Mouse (Mus musculus): ENCODE data around the gene Elovl2. TPM values are rescaled to one million over a fixed set of nuclear protein-coding genes. Genes with fewer than 3 reads are reported as not detected.
A peak's percentile ranks its signal among the peaks of the same experiment; 100 is the strongest.
"Not testable (repeated sequence)": the region's sequence is repeated elsewhere in the genome, so short reads cannot be mapped to it uniquely, and the experiment has no call there.

Gene Elovl2
- polyA plus RNA-seq, 1 experiment = 2.3 TPM

DNA sequence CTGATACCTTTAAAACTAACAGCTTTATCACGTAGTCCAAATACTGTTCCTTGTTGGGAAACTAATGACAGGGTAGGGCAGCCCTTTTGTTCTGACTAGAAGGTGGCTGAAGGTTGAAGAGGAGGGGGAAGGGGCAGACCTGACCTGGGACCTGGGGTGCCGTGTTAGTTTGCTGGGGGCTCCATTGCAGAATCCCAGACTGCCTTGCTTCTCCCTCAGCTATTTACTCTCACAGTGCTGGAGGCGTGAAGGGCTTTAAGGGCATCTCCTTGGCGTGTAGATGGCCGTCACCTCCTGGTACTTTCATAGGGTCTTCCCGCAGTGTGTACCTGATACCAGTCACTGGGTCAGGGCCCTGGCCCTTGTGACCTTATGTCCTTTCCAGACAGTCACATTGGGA is 31.9 kb upstream of the Elovl2 start:
- 86% methylated on average over 6 of the region's 6 CpGs for WGBS
- no peak overlapping the region for H3K27ac ChIP-seq (ENCODE audit: control insufficient read depth, insufficient read depth, low read depth, low read length, poor library complexity)
- no peak overlapping the region for H3K4me3 ChIP-seq (replicated peaks; ENCODE audit: control insufficient read depth, low read depth, low read length)
- H3K4me1 ChIP-seq (ENCODE audit: control insufficient read depth, insufficient read depth, low read length) = peaks cover 1% of the 10 kb centered on the region; the same call in 1 of the 2 replicates
- TF ChIP-seq POLR2A (IDR thresholded peaks at IDR 0.05; ENCODE audit: borderline replicate concordance, control insufficient read depth, low read depth, low read length) (no peak), CTCF (IDR thresholded peaks at IDR 0.05; ENCODE audit: control insufficient read depth, insufficient read depth, low read length) (no peak)

GRCm38 (mm10) chr13:41251667-41252066 is 31.5 kb upstream of the Elovl2 start:
- Histone ChIP-seq H3K4me1 (ENCODE audit: control insufficient read depth, insufficient read depth, low read length) (peaks cover 1% of the 10 kb centered on the region; the same call in 1 of the 2 replicates), H3K4me3 (replicated peaks; ENCODE audit: control insufficient read depth, low read depth, low read length) (no peak overlapping the region), H3K27ac (ENCODE audit: control insufficient read depth, insufficient read depth, low read depth, low read length, poor library complexity) (no peak overlapping the region)
- 83% methylated on average over 5 of the region's 5 CpGs for WGBS
- TF ChIP-seq CTCF (IDR thresholded peaks at IDR 0.05; ENCODE audit: control insufficient read depth, insufficient read depth, low read length) (no peak), POLR2A (IDR thresholded peaks at IDR 0.05; ENCODE audit: borderline replicate concordance, control insufficient read depth, low read depth, low read length) (no peak)

DNA sequence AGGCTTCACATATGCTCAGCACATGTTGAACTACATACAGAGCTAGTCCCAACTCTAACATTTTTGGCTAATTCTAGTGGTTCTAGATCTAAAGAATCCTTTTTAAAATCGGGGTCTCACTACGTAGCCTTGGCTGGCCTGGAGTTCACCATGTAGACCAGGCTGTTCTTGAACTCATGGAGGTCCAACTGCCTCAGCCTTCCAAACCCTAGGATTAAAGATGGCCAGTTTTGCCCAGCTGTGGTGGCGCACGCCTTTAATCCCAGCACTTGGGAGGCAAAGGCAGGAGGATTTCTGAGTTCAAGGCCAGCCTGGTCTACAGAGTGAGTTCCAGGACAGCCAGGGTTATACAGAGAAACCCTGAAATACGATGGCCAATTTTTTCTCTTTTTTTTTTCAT is 31.0 kb upstream of the Elovl2 start:
- WGBS = 91% methylated on average over 5 of the region's 5 CpGs

GRCm38 (mm10) chr13:41250318-41250981 is 30.2 kb upstream of the Elovl2 start:
- peak overlapping the region; percentile 87; the same call in 1 of the 2 replicates for H3K27ac ChIP-seq (ENCODE audit: control insufficient read depth, insufficient read depth, low read depth, low read length, poor library complexity)
- peaks cover 1% of the 10 kb centered on the region; the same call in 1 of the 2 replicates for H3K4me1 ChIP-seq (ENCODE audit: control insufficient read depth, insufficient read depth, low read length)
- H3K4me3 ChIP-seq (replicated peaks; ENCODE audit: control insufficient read depth, low read depth, low read length) = peak overlapping the region; percentile 89
- 2% methylated on average over 27 of the region's 27 CpGs for WGBS
- no peak for TF ChIP-seq CTCF (IDR thresholded peaks at IDR 0.05; ENCODE audit: control insufficient read depth, insufficient read depth, low read length)
- TF ChIP-seq POLR2A (IDR thresholded peaks at IDR 0.05; ENCODE audit: borderline replicate concordance, control insufficient read depth, low read depth, low read length) = peak; percentile 22; the same call in 1 of the 2 replicates

More for the DNA sequence above, 31.0 kb upstream of the Elovl2 start:
- H3K4me3 ChIP-seq (replicated peaks; ENCODE audit: control insufficient read depth, low read depth, low read length); H3K27ac ChIP-seq (ENCODE audit: control insufficient read depth, insufficient read depth, low read depth, low read length, poor library complexity); H3K4me1 ChIP-seq (ENCODE audit: control insufficient read depth, insufficient read depth, low read length): not testable (repeated sequence)

DNA sequence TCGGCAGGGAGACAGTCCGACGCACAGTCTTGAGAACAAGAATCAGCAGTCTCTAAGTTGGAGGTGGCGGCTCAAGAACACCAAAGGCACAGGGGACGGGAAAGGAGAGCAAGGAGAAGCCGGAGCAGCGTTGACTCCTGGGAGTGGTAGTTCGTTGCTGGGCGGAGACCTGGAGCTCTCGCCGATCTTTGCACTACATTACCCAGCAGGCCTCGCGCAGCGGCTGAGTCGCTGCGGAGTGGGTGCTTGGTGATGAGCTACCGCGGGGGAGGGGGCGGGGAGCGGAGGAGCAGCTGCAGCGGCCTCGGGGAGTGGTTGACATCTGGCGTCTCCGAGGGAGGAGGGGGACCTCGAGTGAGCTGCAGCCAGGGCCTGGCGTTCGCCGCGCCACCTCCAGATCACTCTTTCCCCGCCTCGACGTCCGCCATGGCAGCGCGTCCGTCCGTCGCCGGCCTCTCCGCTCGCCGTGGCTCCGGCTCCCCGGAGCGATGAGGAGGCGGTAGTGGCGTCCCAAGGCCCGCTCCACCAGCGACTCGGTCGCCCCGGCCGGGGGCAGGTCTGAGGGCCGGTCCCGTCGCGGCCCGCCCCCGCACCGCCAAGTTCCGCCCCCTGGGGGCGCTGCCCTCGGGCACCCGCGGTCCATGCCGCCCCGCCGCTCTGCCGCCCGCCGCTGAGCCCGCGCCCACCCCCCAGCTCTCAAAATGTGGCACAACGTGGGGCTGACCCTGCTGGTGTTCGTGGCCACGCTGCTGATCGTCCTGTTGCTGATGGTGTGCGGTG is 29.5 kb upstream of the Elovl2 start, which contains the start of gene Smim13:
Gene Smim13 (plus strand): TSS at position 307 of the 780 bp plus-strand sequence.
- WGBS = under 1% methylated on average over 78 of the region's 78 CpGs
- peak within 1 kb of the TSS; percentile 89 for H3K4me3 ChIP-seq (replicated peaks; ENCODE audit: control insufficient read depth, low read depth, low read length)
- peak; percentile 38; the same call in 1 of the 2 replicates for TF ChIP-seq CTCF (IDR thresholded peaks at IDR 0.05; ENCODE audit: control insufficient read depth, insufficient read depth, low read length)
- TF ChIP-seq POLR2A (IDR thresholded peaks at IDR 0.05; ENCODE audit: borderline replicate concordance, control insufficient read depth, low read depth, low read length) = peak; percentile 57; the same call in 1 of the 2 replicates
- H3K27ac ChIP-seq (ENCODE audit: control insufficient read depth, insufficient read depth, low read depth, low read length, poor library complexity) = peak within 1 kb of the TSS; percentile 87
- peaks cover 1% of the 10 kb centered on the region; the same call in 1 of the 2 replicates for H3K4me1 ChIP-seq (ENCODE audit: control insufficient read depth, insufficient read depth, low read length)

- Histone ChIP-seq H3K4me3 (replicated peaks; ENCODE audit: control insufficient read depth, low read depth, low read length) (peak overlapping the region; percentile 89), H3K4me1 (ENCODE audit: control insufficient read depth, insufficient read depth, low read length) (peaks cover 1% of the 10 kb centered on the region; the same call in 1 of the 2 replicates), H3K27ac (ENCODE audit: control insufficient read depth, insufficient read depth, low read depth, low read length, poor library complexity) (0 out of 2 replicates have a peak overlapping the region, but pooled peaks have one; percentile 1)
- WGBS = 34% methylated on average over 12 of the region's 12 CpGs
- no peak for TF ChIP-seq POLR2A (IDR thresholded peaks at IDR 0.05; ENCODE audit: borderline replicate concordance, control insufficient read depth, low read depth, low read length)
- no peak for TF ChIP-seq CTCF (IDR thresholded peaks at IDR 0.05; ENCODE audit: control insufficient read depth, insufficient read depth, low read length)
Observed at GRCm38 (mm10) chr13:41248751-41249520, 28.7 kb upstream of the Elovl2 start.

DNA sequence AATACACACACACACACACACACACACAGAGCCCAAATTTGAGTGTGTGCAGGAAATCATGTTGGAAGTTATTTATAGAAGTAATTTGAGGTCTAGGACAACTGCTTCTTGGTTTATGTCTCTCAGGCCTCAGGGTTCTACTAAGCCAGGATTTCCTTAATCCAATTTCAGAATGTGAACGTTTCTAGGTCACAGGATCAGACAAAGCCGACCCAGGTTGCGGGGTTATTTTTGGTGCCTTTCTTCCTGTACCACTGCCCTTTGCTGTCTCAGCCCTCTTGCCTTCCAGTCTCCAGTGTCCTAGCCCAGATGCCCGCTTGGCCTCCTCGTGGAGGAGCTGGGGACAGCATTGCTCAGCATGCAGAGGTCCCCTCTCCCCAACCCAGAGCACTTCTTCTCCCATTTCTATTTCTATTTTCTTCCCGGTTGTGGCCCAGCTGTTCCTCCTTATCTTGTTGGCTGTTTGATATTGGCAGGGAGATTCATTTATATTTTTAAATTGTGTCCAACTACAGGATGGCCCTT is 24.2 kb upstream of the Elovl2 start:
- H3K4me1 ChIP-seq (ENCODE audit: control insufficient read depth, insufficient read depth, low read length) = no peaks in the 10 kb centered on the region; the same call in 1 of the 2 replicates
- H3K4me3 ChIP-seq (replicated peaks; ENCODE audit: control insufficient read depth, low read depth, low read length) = no peak overlapping the region
- no peak; the same call in 1 of the 2 replicates for TF ChIP-seq CTCF (IDR thresholded peaks at IDR 0.05; ENCODE audit: control insufficient read depth, insufficient read depth, low read length)
- WGBS = 21% methylated on average over 6 of the region's 6 CpGs
- H3K27ac ChIP-seq (ENCODE audit: control insufficient read depth, insufficient read depth, low read depth, low read length, poor library complexity) = no peak overlapping the region
